Mouse (Mus musculus): ENCODE measurements around the gene Gm11562.
"Not testable (repeated sequence)": the region's sequence is repeated elsewhere in the genome, so short reads cannot be mapped to it uniquely, and the experiment has no call there.

The Gm11562 gene

GRCm38 (mm10) chr11:99620335-99620734 is at the start of gene Gm11562:
Gm11562 (minus strand) TSS chr11:99620435.
- no peak for DNase-seq (ENCODE audit: low spot score in 2 of 2)

- DNase-seq (ENCODE audit: low spot score in 2 of 2), result no peak
These were observed 45.6 kb upstream of the Gm11562 start, which contains the start of gene Krtap4-6 for GRCm38 (mm10) chr11:99665860-99666259. Krtap4-6 (minus strand) TSS chr11:99665960.

- no peak for DNase-seq (ENCODE audit: low spot score in 2 of 2)
These were observed 42.6 kb upstream of the Gm11562 start for GRCm38 (mm10) chr11:99662802-99663201.

- DNase-seq (ENCODE audit: low spot score in 2 of 2), result no peak
These were observed 39.0 kb upstream of the Gm11562 start for GRCm38 (mm10) chr11:99659256-99659655.

- not testable (repeated sequence) for DNase-seq (ENCODE audit: low spot score in 2 of 2)
These were observed 38.3 kb upstream of the Gm11562 start, which contains the start of gene Gm11563 for GRCm38 (mm10) chr11:99658467-99659010. Gm11563 (minus strand) TSS chr11:99658960.

GRCm38 (mm10) chr11:99657051-99657450 is 36.8 kb upstream of the Gm11562 start:
- DNase-seq (ENCODE audit: low spot score in 2 of 2), result no peak

- DNase-seq (ENCODE audit: low spot score in 2 of 2), result no peak
These were observed 29.9 kb upstream of the Gm11562 start, which contains the start of gene Gm11555 for GRCm38 (mm10) chr11:99650136-99650535. Gm11555 (minus strand) TSS chr11:99650236.

GRCm38 (mm10) chr11:99646444-99646843 is 26.2 kb upstream of the Gm11562 start:
- DNase-seq (ENCODE audit: low spot score in 2 of 2), result no peak

- no peak for DNase-seq (ENCODE audit: low spot score in 2 of 2)
These were observed 24.1 kb upstream of the Gm11562 start for GRCm38 (mm10) chr11:99644351-99644750.

GRCm38 (mm10) chr11:99643635-99644139 is 23.5 kb upstream of the Gm11562 start, which contains the start of gene Krtap4-7:
Krtap4-7 (minus strand) TSS chr11:99644089.
- not testable (repeated sequence) for DNase-seq (ENCODE audit: low spot score in 2 of 2)

GRCm38 (mm10) chr11:99640926-99641325 is 20.7 kb upstream of the Gm11562 start:
- no peak for DNase-seq (ENCODE audit: low spot score in 2 of 2)

- no peak for DNase-seq (ENCODE audit: low spot score in 2 of 2)
These were observed 16.9 kb upstream of the Gm11562 start for GRCm38 (mm10) chr11:99637086-99637485.

- DNase-seq (ENCODE audit: low spot score in 2 of 2), result no peak
These were observed 14.5 kb upstream of the Gm11562 start, which contains the start of gene Krtap4-2 for GRCm38 (mm10) chr11:99634653-99635134. Krtap4-2 (minus strand) TSS chr11:99635084.

GRCm38 (mm10) chr11:99633293-99633692 is 13.1 kb upstream of the Gm11562 start:
- no peak for DNase-seq (ENCODE audit: low spot score in 2 of 2)

GRCm38 (mm10) chr11:99630890-99631289 is 10.7 kb upstream of the Gm11562 start:
- no peak for DNase-seq (ENCODE audit: low spot score in 2 of 2)

GRCm38 (mm10) chr11:99628138-99628537 is 7.9 kb upstream of the Gm11562 start, which contains the start of gene Krtap4-1:
Krtap4-1 (minus strand) TSS chr11:99628238.
- DNase-seq (ENCODE audit: low spot score in 2 of 2), result no peak

- DNase-seq (ENCODE audit: low spot score in 2 of 2), result no peak
These were observed 5.4 kb downstream of the Gm11562 start, which contains the start of gene Krtap2-4 for GRCm38 (mm10) chr11:99614796-99615363. Krtap2-4 (minus strand) TSS chr11:99614846.

- not testable (repeated sequence) for DNase-seq (ENCODE audit: low spot score in 2 of 2)
These were observed 10.1 kb downstream of the Gm11562 start, which contains the start of gene Gm11937 for GRCm38 (mm10) chr11:99610089-99610488. Gm11937 (minus strand) TSS chr11:99610189.

- DNase-seq (ENCODE audit: low spot score in 2 of 2), result peak; percentile 5 to 10
These were observed 11.1 kb downstream of the Gm11562 start for GRCm38 (mm10) chr11:99609126-99609525.

GRCm38 (mm10) chr11:99603208-99603607 is 17.0 kb downstream of the Gm11562 start, which contains the start of gene Gm11938:
Gm11938 (minus strand) TSS chr11:99603308.
- not testable (repeated sequence) for DNase-seq (ENCODE audit: low spot score in 2 of 2)

- DNase-seq (ENCODE audit: low spot score in 2 of 2), result not testable (repeated sequence)
These were observed 22.5 kb downstream of the Gm11562 start, which contains the start of gene Krtap9-3 for GRCm38 (mm10) chr11:99597742-99598141. Krtap9-3 (minus strand) TSS chr11:99598105.

GRCm38 (mm10) chr11:99590981-99591380 is 29.3 kb downstream of the Gm11562 start, which contains the start of gene Krtap1-3:
Krtap1-3 (minus strand) TSS chr11:99591339.
- no peak for DNase-seq (ENCODE audit: low spot score in 2 of 2)

Data from frontal cortex, postnatal 14 days (tissue).